Mouse (Mus musculus) CD4-positive, CD25-positive, alpha-beta regulatory T cell, adult 2 months (primary cell): ENCODE data around the gene Olfr46.
"Not testable (repeated sequence)": the region's sequence is repeated elsewhere in the genome, so short reads cannot be mapped to it uniquely, and the experiment has no call there.

Experiments
- DNase-seq: peaks from one replicate; pipeline ENCODE4 v3.0.0-alpha.2; 2012; ENCODE audit warnings: low read depth, low spot score

The Olfr46 gene

GRCm38 (mm10) chr7:140600969-140601368 is at the start of gene Olfr46:
Gene Olfr46 (plus strand): TSS chr7:140601269.
- not testable (repeated sequence) for DNase-seq

GRCm38 (mm10) chr7:140567586-140567985 is 33.5 kb upstream of the Olfr46 start, which contains the start of gene Olfr538:
Gene Olfr538 (plus strand): TSS chr7:140567886.
- no peak for DNase-seq

GRCm38 (mm10) chr7:140628670-140629069 is 27.6 kb downstream of the Olfr46 start, which contains the start of gene Olfr61:
Gene Olfr61 (plus strand): TSS chr7:140628970.
- not testable (repeated sequence) for DNase-seq

- no peak for DNase-seq
These were observed 29.5 kb downstream of the Olfr46 start for GRCm38 (mm10) chr7:140630559-140630958.

GRCm38 (mm10) chr7:140646152-140646551 is 45.1 kb downstream of the Olfr46 start, which contains the start of gene Olfr53:
Gene Olfr53 (plus strand): TSS chr7:140646452.
- DNase-seq = no peak

GRCm38 (mm10) chr7:140659630-140660029 is 58.6 kb downstream of the Olfr46 start, which contains the start of gene Olfr539:
Gene Olfr539 (plus strand): TSS chr7:140659930.
- no peak for DNase-seq
